Mouse (Mus musculus) forebrain, embryonic 14.5 days (tissue): ENCODE measurements around the gene Abcd3. TPM values are rescaled to one million over a fixed set of nuclear protein-coding genes. Genes with fewer than 3 reads are reported as not detected.

Experiments used
- ATAC-seq: fragments of 200-750 bp; cut with Nextera tagmentation; 2 replicates; pipeline ENCODE4 v1.8.0; 2017; ENCODE audit warnings: mild to moderate bottlenecking, moderate library complexity
- DNase-seq: peaks from one replicate; pipeline ENCODE4 v3.0.0-alpha.2; 2015; ENCODE audit warnings: low spot score
- H3K27ac ChIP-seq: fragments of 300-500 bp; sonication (generic); 2 replicates; pipeline ENCODE4 v1.5.1; 2014; ENCODE audit warnings: low read depth, mild to moderate bottlenecking, control low read depth, low read length, moderate library complexity
- H3K27me3 ChIP-seq: fragments of 300-500 bp; sonication (generic); replicated peaks from 2 replicates; pipeline ENCODE4 v1.6.1; 2014; ENCODE audit warnings: low read length, control low read depth, mixed read lengths; ENCODE audit not compliant: control insufficient read depth, insufficient read depth
- H3K36me3 ChIP-seq: fragments of 300-500 bp; sonication (generic); 2 replicates; pipeline ENCODE4 v1.6.1; 2014; ENCODE audit warnings: low read length, control low read depth; ENCODE audit not compliant: control insufficient read depth, insufficient read depth
- H3K4me1 ChIP-seq: fragments of 300-500 bp; sonication (generic); 2 replicates; pipeline ENCODE4 v1.6.1; 2014; ENCODE audit warnings: antibody characterized with exemption, low read length, control low read depth; ENCODE audit not compliant: control insufficient read depth, insufficient read depth
- H3K4me2 ChIP-seq: fragments of 300-500 bp; sonication (generic); 2 replicates; pipeline ENCODE4 v1.6.1; 2014; ENCODE audit warnings: mild to moderate bottlenecking, control low read depth, low read length
- H3K4me3 ChIP-seq: fragments of 300-500 bp; sonication (generic); 2 replicates; pipeline ENCODE4 v1.5.1; 2014; ENCODE audit warnings: low read depth, low read length, control low read depth
- H3K9ac ChIP-seq: fragments of 300-500 bp; sonication (generic); 2 replicates; pipeline ENCODE4 v1.6.1; 2014; ENCODE audit warnings: mild to moderate bottlenecking, low read length, control low read depth, moderate library complexity
- H3K9me3 ChIP-seq: fragments of 300-500 bp; sonication (generic); replicated peaks from 2 replicates; pipeline ENCODE4 v1.6.1; 2016; ENCODE audit warnings: low read length, control low read depth, mixed read lengths; ENCODE audit not compliant: control insufficient read depth
- WGBS: fragments of 180-500 bp; shearing (Covaris S2); extraction: QIAGEN DNeasy Blood & Tissue Kit; methylation state at CpG from one replicate; pipeline ENCODE4 v1.1.7; 2014; 5-methylcytosine and 5-hydroxymethylcytosine counted together
- polyA plus RNA-seq: library from polyadenylated mRNA; unstranded; fragments of >200 nt; fragmentation: Nextera tagmentation; extraction: Ambion mirVana; gene quantifications from 2 replicates; pipeline ENCODE4 v1.2.1, GENCODE M21; 2014

Gene Abcd3
- polyA plus RNA-seq, 1 experiment from 2014 or later = 63.8 TPM

- Histone ChIP-seq H3K9me3 (no peaks in the 10 kb centered on the region), H3K9ac (no peak overlapping the region), H3K4me1 (0 out of 2 replicates have a peak, but pooled peaks cover 3% of the 10 kb centered on the region), H3K27me3 (no peaks in the 10 kb centered on the region), H3K36me3 (no peaks in the 10 kb centered on the region), H3K4me3 (no peak overlapping the region), H3K27ac (no peak overlapping the region), H3K4me2 (no peak overlapping the region)
- DNase-seq (no peak), ATAC-seq (no peak)
- WGBS = 94% methylated on average over 2 of the region's 2 CpGs
Measured at GRCm38 (mm10) chr3:121714461-121714860, 100.6 kb downstream of the Abcd3 start.

- Histone ChIP-seq H3K9me3 (no peaks in the 10 kb centered on the region), H3K27me3 (no peaks in the 10 kb centered on the region), H3K4me3 (no peak overlapping the region), H3K9ac (no peak overlapping the region), H3K27ac (no peak overlapping the region), H3K4me2 (no peak overlapping the region), H3K36me3 (no peaks in the 10 kb centered on the region), H3K4me1 (0 out of 2 replicates have a peak, but pooled peaks cover 3% of the 10 kb centered on the region)
- DNase-seq (no peak), ATAC-seq (0 out of 2 replicates have a peak, but pooled peaks have one; percentile 20)
- 43% methylated on average over 8 of the region's 8 CpGs for WGBS
Measured at GRCm38 (mm10) chr3:121713816-121714215, 101.3 kb downstream of the Abcd3 start.

- Histone ChIP-seq H3K9me3 (no peaks in the 10 kb centered on the region), H3K27ac (no peak overlapping the region), H3K4me2 (no peak overlapping the region), H3K36me3 (no peaks in the 10 kb centered on the region), H3K4me3 (no peak overlapping the region), H3K27me3 (no peaks in the 10 kb centered on the region), H3K9ac (no peak overlapping the region), H3K4me1 (0 out of 2 replicates have a peak, but pooled peaks cover 3% of the 10 kb centered on the region)
- no peak for ATAC-seq
- WGBS = 76% methylated on average over 17 of the region's 17 CpGs
- DNase-seq = no peak
Measured at GRCm38 (mm10) chr3:121713151-121713701, 101.9 kb downstream of the Abcd3 start.

- Histone ChIP-seq H3K9ac (no peak overlapping the region), H3K4me3 (no peak overlapping the region), H3K4me2 (no peak overlapping the region), H3K36me3 (no peaks in the 10 kb centered on the region), H3K27me3 (no peaks in the 10 kb centered on the region), H3K9me3 (no peaks in the 10 kb centered on the region), H3K27ac (no peak overlapping the region), H3K4me1 (0 out of 2 replicates have a peak, but pooled peaks cover 3% of the 10 kb centered on the region)
- ATAC-seq = no peak
- no peak for DNase-seq
- WGBS = 87% methylated on average over 4 of the region's 4 CpGs
Measured at GRCm38 (mm10) chr3:121712222-121712621, 102.9 kb downstream of the Abcd3 start.

- no peak overlapping the region for H3K4me2 ChIP-seq
- ATAC-seq = no peak
- WGBS = 89% methylated on average over 7 of the region's 7 CpGs
Measured at GRCm38 (mm10) chr3:121710894-121711531, 104.1 kb downstream of the Abcd3 start.

More at GRCm38 (mm10) chr3:121710894-121711531, 104.1 kb downstream of the Abcd3 start:
- H3K27me3 ChIP-seq = no peaks in the 10 kb centered on the region
- H3K27ac ChIP-seq = no peak overlapping the region
- no peak overlapping the region for H3K4me3 ChIP-seq
- H3K36me3 ChIP-seq = no peaks in the 10 kb centered on the region
- H3K9ac ChIP-seq = no peak overlapping the region
- no peaks in the 10 kb centered on the region for H3K9me3 ChIP-seq
- DNase-seq = no peak
- peaks cover 8% of the 10 kb centered on the region; the same call in 1 of the 2 replicates for H3K4me1 ChIP-seq

Other genes with a start within 250 kb of the Abcd3 start
- not detected in 2 replicates for gene 4930432M17Rik, start 144.5 kb downstream of the Abcd3 start, polyA plus RNA-seq
- gene F3, start 91.8 kb downstream of the Abcd3 start, polyA plus RNA-seq = 8.8 and 11.0 TPM in 2 replicates
- 20.1 and 30.2 TPM in 2 replicates for gene Arhgap29, start 137.2 kb upstream of the Abcd3 start, polyA plus RNA-seq
- gene Abca4, start 229.1 kb upstream of the Abcd3 start, polyA plus RNA-seq = 0.48 and 1.4 TPM in 2 replicates